Mouse (Mus musculus): ENCODE measurements around the gene Dalrd3. TPM values are rescaled to one million over a fixed set of nuclear protein-coding genes. Genes with fewer than 3 reads are reported as not detected.

The Dalrd3 gene
- 112 and 137 TPM in 2 replicates for polyA plus RNA-seq (2015; fragmentation: Nextera tagmentation; extraction: Ambion mirVana)

GRCm38 (mm10) chr9:108569381-108570206, at the start of gene Dalrd3:
Dalrd3 (plus strand) TSS chr9:108569886.
- Histone ChIP-seq H3K4me2 (ENCODE audit: low read depth, low read length) (peak within 1 kb of the TSS; percentile 96), H3K36me3 (ENCODE audit: control insufficient read depth, insufficient read depth, low read length) (peaks cover 15% of the 10 kb centered on the region), H3K27ac (ENCODE audit: low read length) (peak within 1 kb of the TSS; percentile 59), H3K4me1 (ENCODE audit: control insufficient read depth, insufficient read depth, low read length) (peaks cover 27% of the 10 kb centered on the region), H3K9ac (ENCODE audit: low read length) (peak within 1 kb of the TSS; percentile 77), H3K9me3 (replicated peaks; ENCODE audit: control insufficient read depth, low read length) (no peaks in the 10 kb centered on the region), H3K27me3 (ENCODE audit: control insufficient read depth, insufficient read depth, low read length) (no peaks in the 10 kb centered on the region), H3K4me3 (replicated peaks; ENCODE audit: low read length) (peak within 1 kb of the TSS; percentile 75)
- ATAC-seq (ENCODE audit: insufficient read depth, low FRiP score), result peak; percentile 59
- 5% methylated on average over 42 of the region's 42 CpGs for WGBS

- no peak overlapping the region for H3K27ac ChIP-seq (ENCODE audit: low read length)
- 0 out of 2 replicates have a peak, but pooled peaks cover 3% of the 10 kb centered on the region for H3K36me3 ChIP-seq (ENCODE audit: control insufficient read depth, insufficient read depth, low read length)
- ATAC-seq (ENCODE audit: insufficient read depth, low FRiP score), result no peak
These were observed 48.1 kb upstream of the Dalrd3 start for GRCm38 (mm10) chr9:108521604-108522003.

DNA sequence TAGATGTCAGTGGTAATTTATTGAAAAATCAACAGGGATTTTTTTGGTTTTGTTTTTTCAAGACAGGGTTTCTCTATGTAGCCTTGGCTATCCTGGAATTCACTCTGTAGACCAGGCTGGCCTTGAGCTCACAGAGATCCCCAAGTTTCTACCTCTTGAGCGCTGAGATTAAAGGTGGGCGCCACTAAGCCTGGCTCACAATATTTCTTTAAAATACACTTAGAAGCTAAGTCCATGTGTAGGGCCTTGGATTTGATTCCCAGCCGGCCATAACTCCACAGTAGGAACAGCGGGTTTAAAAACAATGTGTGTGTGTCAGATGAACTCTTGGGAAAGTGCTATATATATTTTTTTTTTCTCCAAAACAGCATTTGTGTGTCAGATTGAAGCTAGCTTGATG, 46.3 kb upstream of the Dalrd3 start:
- no peaks in the 10 kb centered on the region for H3K9me3 ChIP-seq (replicated peaks; ENCODE audit: control insufficient read depth, low read length)
- no peak overlapping the region for H3K4me3 ChIP-seq (replicated peaks; ENCODE audit: low read length)
- 0 out of 2 replicates have a peak, but pooled peaks cover 3% of the 10 kb centered on the region for H3K36me3 ChIP-seq (ENCODE audit: control insufficient read depth, insufficient read depth, low read length)
- no peak overlapping the region for H3K27ac ChIP-seq (ENCODE audit: low read length)
- WGBS, result 96% methylated on average over 4 of the region's 4 CpGs
- H3K27me3 ChIP-seq (ENCODE audit: control insufficient read depth, insufficient read depth, low read length), result no peaks in the 10 kb centered on the region
- H3K9ac ChIP-seq (ENCODE audit: low read length), result no peak overlapping the region
- no peak for ATAC-seq (ENCODE audit: insufficient read depth, low FRiP score)
- no peak overlapping the region for H3K4me2 ChIP-seq (ENCODE audit: low read depth, low read length)
- H3K4me1 ChIP-seq (ENCODE audit: control insufficient read depth, insufficient read depth, low read length), result peaks cover 8% of the 10 kb centered on the region

More at GRCm38 (mm10) chr9:108521604-108522003, 48.1 kb upstream of the Dalrd3 start:
- 80% methylated on average over 2 of the region's 2 CpGs for WGBS
- Histone ChIP-seq H3K4me3 (replicated peaks; ENCODE audit: low read length) (no peak overlapping the region), H3K9me3 (replicated peaks; ENCODE audit: control insufficient read depth, low read length) (no peaks in the 10 kb centered on the region), H3K4me2 (ENCODE audit: low read depth, low read length) (no peak overlapping the region), H3K9ac (ENCODE audit: low read length) (no peak overlapping the region), H3K27me3 (ENCODE audit: control insufficient read depth, insufficient read depth, low read length) (no peaks in the 10 kb centered on the region), H3K4me1 (ENCODE audit: control insufficient read depth, insufficient read depth, low read length) (peaks cover 8% of the 10 kb centered on the region)

GRCm38 (mm10) chr9:108525400-108525799, 44.3 kb upstream of the Dalrd3 start:
- no peaks in the 10 kb centered on the region for H3K27me3 ChIP-seq (ENCODE audit: control insufficient read depth, insufficient read depth, low read length)
- H3K4me1 ChIP-seq (ENCODE audit: control insufficient read depth, insufficient read depth, low read length), result no peaks in the 10 kb centered on the region
- H3K36me3 ChIP-seq (ENCODE audit: control insufficient read depth, insufficient read depth, low read length), result peaks cover 20% of the 10 kb centered on the region
- no peak overlapping the region for H3K27ac ChIP-seq (ENCODE audit: low read length)
- H3K4me3 ChIP-seq (replicated peaks; ENCODE audit: low read length), result no peak overlapping the region
- no peak for ATAC-seq (ENCODE audit: insufficient read depth, low FRiP score)
- WGBS, result 78% methylated on average over 3 of the region's 3 CpGs
- H3K9me3 ChIP-seq (replicated peaks; ENCODE audit: control insufficient read depth, low read length), result no peaks in the 10 kb centered on the region
- no peak overlapping the region for H3K9ac ChIP-seq (ENCODE audit: low read length)
- no peak overlapping the region for H3K4me2 ChIP-seq (ENCODE audit: low read depth, low read length)

DNA sequence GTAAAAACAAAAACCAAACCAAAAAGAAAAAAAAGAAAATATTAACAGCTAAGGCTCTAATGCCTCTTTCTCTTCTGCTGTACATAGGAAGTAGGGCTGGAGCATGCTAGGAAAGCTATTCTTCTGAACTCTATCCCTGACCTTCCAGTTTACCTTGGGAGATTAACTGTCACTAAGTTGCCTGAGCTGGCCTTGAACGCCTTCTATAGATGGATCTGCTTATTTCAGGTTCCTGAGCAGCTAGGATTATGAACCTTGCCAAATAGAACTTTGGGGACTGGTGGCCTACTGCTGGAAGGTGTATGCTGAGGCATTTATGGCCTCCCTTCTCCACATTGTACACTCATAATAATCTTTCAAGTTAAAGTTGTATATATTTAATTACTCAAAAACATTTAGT, 38.7 kb upstream of the Dalrd3 start:
- H3K4me3 ChIP-seq (replicated peaks; ENCODE audit: low read length), result no peak overlapping the region
- 83% methylated on average over 1 of the region's 1 CpGs for WGBS
- peaks cover 47% of the 10 kb centered on the region for H3K36me3 ChIP-seq (ENCODE audit: control insufficient read depth, insufficient read depth, low read length)
- no peak for ATAC-seq (ENCODE audit: insufficient read depth, low FRiP score)
- no peaks in the 10 kb centered on the region for H3K9me3 ChIP-seq (replicated peaks; ENCODE audit: control insufficient read depth, low read length)
- H3K9ac ChIP-seq (ENCODE audit: low read length), result no peak overlapping the region
- no peaks in the 10 kb centered on the region for H3K27me3 ChIP-seq (ENCODE audit: control insufficient read depth, insufficient read depth, low read length)
- H3K4me2 ChIP-seq (ENCODE audit: low read depth, low read length), result no peak overlapping the region
- H3K27ac ChIP-seq (ENCODE audit: low read length), result no peak overlapping the region
- no peaks in the 10 kb centered on the region for H3K4me1 ChIP-seq (ENCODE audit: control insufficient read depth, insufficient read depth, low read length)

GRCm38 (mm10) chr9:108531496-108531895, 38.2 kb upstream of the Dalrd3 start:
- Histone ChIP-seq H3K27ac (ENCODE audit: low read length) (no peak overlapping the region), H3K36me3 (ENCODE audit: control insufficient read depth, insufficient read depth, low read length) (peaks cover 48% of the 10 kb centered on the region), H3K27me3 (ENCODE audit: control insufficient read depth, insufficient read depth, low read length) (no peaks in the 10 kb centered on the region), H3K4me2 (ENCODE audit: low read depth, low read length) (no peak overlapping the region), H3K9me3 (replicated peaks; ENCODE audit: control insufficient read depth, low read length) (no peaks in the 10 kb centered on the region), H3K4me3 (replicated peaks; ENCODE audit: low read length) (no peak overlapping the region), H3K9ac (ENCODE audit: low read length) (no peak overlapping the region), H3K4me1 (ENCODE audit: control insufficient read depth, insufficient read depth, low read length) (no peaks in the 10 kb centered on the region)
- no peak for ATAC-seq (ENCODE audit: insufficient read depth, low FRiP score)
- 90% methylated on average over 1 of the region's 1 CpGs for WGBS

DNA sequence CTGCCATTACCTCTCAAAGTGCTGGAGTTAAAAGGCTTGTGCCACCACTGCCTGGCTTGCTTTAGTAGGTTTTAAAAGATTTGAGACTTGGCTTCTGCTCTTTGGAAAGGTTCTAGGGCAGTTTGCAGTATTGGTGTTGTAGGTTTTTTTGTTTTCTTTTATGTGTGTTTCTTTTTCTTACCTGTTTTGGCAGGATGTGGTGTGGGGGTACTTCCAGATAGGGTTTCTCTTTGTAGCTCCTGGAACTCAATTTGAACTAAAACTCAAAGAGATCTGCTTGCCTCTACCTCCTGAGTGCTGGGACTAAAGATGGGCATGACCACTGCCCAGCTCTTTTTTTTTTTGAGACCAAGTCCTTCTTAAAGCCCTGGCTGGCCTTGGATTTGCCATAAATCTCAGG, 28.8 kb upstream of the Dalrd3 start:
- no peaks in the 10 kb centered on the region for H3K27me3 ChIP-seq (ENCODE audit: control insufficient read depth, insufficient read depth, low read length)
- H3K4me1 ChIP-seq (ENCODE audit: control insufficient read depth, insufficient read depth, low read length), result no peaks in the 10 kb centered on the region
- H3K9ac ChIP-seq (ENCODE audit: low read length), result no peak overlapping the region
- H3K27ac ChIP-seq (ENCODE audit: low read length), result no peak overlapping the region
- H3K9me3 ChIP-seq (replicated peaks; ENCODE audit: control insufficient read depth, low read length), result no peaks in the 10 kb centered on the region
- ATAC-seq (ENCODE audit: insufficient read depth, low FRiP score), result no peak
- no peak overlapping the region for H3K4me3 ChIP-seq (replicated peaks; ENCODE audit: low read length)
- H3K36me3 ChIP-seq (ENCODE audit: control insufficient read depth, insufficient read depth, low read length), result peaks cover 34% of the 10 kb centered on the region
- no peak overlapping the region for H3K4me2 ChIP-seq (ENCODE audit: low read depth, low read length)

GRCm38 (mm10) chr9:108545986-108546385, 23.7 kb upstream of the Dalrd3 start:
- WGBS, result 94% methylated on average over 3 of the region's 3 CpGs
- Histone ChIP-seq H3K9me3 (replicated peaks; ENCODE audit: control insufficient read depth, low read length) (no peaks in the 10 kb centered on the region), H3K4me1 (ENCODE audit: control insufficient read depth, insufficient read depth, low read length) (no peaks in the 10 kb centered on the region), H3K27me3 (ENCODE audit: control insufficient read depth, insufficient read depth, low read length) (no peaks in the 10 kb centered on the region), H3K9ac (ENCODE audit: low read length) (no peak overlapping the region), H3K36me3 (ENCODE audit: control insufficient read depth, insufficient read depth, low read length) (peaks cover 35% of the 10 kb centered on the region), H3K4me2 (ENCODE audit: low read depth, low read length) (no peak overlapping the region), H3K27ac (ENCODE audit: low read length) (no peak overlapping the region), H3K4me3 (replicated peaks; ENCODE audit: low read length) (no peak overlapping the region)
- no peak for ATAC-seq (ENCODE audit: insufficient read depth, low FRiP score)

GRCm38 (mm10) chr9:108546875-108547274, 22.8 kb upstream of the Dalrd3 start:
- Histone ChIP-seq H3K27ac (ENCODE audit: low read length) (no peak overlapping the region), H3K4me2 (ENCODE audit: low read depth, low read length) (no peak overlapping the region), H3K36me3 (ENCODE audit: control insufficient read depth, insufficient read depth, low read length) (peaks cover 27% of the 10 kb centered on the region), H3K9ac (ENCODE audit: low read length) (no peak overlapping the region), H3K4me3 (replicated peaks; ENCODE audit: low read length) (no peak overlapping the region), H3K9me3 (replicated peaks; ENCODE audit: control insufficient read depth, low read length) (no peaks in the 10 kb centered on the region), H3K27me3 (ENCODE audit: control insufficient read depth, insufficient read depth, low read length) (no peaks in the 10 kb centered on the region), H3K4me1 (ENCODE audit: control insufficient read depth, insufficient read depth, low read length) (no peaks in the 10 kb centered on the region)
- ATAC-seq (ENCODE audit: insufficient read depth, low FRiP score), result no peak
- WGBS, result 91% methylated on average over 1 of the region's 1 CpGs

Data from stomach, embryonic 16.5 days (tissue).